Mouse (Mus musculus) regulatory T cell (primary cell): ENCODE data around the gene Sprr2a1.
"Not testable (repeated sequence)": the region's sequence is repeated elsewhere in the genome, so short reads cannot be mapped to it uniquely, and the experiment has no call there.

Source experiments
- in situ Hi-C: fragments of 300-600 bp; cut with MboI, MseI; formaldehyde crosslinking; loops from one replicate; pipeline ENCODE4 v1.15.1; 2025; ENCODE audit warnings: high pct_unique_total_duplicates

Sprr2a1 gene

GRCm38 (mm10) chr3:92215569-92215968, at the start of gene Sprr2a1, which contains the start of gene Sprr2a2:
TSS of gene Sprr2a1 (plus strand) at chr3:92215799.
TSS of gene Sprr2a2 (plus strand) at chr3:92215920.
- in situ Hi-C loops = not testable (repeated sequence)

- in situ Hi-C loops = no loop called here
These were observed 45.8 kb upstream of the Sprr2a1 start for GRCm38 (mm10) chr3:92169847-92170246.

DNA sequence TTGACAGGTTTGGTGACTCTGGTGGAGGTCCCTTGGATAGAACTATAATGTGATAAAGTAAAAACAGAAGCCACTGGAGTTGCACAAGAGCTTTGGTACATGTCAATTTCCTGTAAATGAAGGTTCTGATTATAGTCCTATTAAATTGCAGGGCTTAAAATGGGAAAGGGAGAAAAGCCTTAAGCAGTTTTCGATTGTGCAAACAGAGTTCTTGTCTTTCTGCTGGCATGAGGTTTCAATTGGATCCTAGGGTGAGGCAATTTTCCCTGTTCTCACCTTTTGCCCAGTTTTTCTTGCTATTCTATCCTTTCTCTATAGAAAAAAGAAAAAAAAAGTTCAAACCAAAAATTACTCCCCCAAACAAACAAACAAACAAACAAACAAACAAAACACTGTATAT, 38.7 kb upstream of the Sprr2a1 start:
- in situ Hi-C loops = no loop called here

- in situ Hi-C loops = loop anchor here (5.0 kb wide), 1 partner anchor 77 kb away; no protein-coding TSS in a partner anchor
These were observed 19.9 kb upstream of the Sprr2a1 start for GRCm38 (mm10) chr3:92195512-92196200.

- in situ Hi-C loops = not testable (repeated sequence)
These were observed 4.3 kb upstream of the Sprr2a1 start for GRCm38 (mm10) chr3:92211133-92211925.

DNA sequence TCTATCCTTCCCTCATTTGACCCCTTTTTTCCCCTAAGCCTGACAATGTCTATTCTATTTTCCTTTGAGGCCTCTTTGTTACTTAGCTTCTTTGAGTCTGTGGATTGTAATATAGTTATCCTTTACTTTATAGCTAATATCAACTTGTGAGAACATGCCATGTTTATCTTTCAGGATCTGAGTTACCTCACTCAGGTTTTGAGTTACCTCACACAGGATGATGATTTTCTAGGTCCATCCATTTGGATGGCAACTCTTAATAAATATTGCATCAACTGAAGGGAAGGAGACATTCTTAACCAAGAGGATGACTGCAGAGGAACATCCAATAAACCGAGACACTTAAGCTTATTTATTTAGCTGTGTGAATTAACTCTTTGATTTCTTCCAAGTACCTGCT, 3.5 kb upstream of the Sprr2a1 start:
- in situ Hi-C loops = not testable (repeated sequence)

DNA sequence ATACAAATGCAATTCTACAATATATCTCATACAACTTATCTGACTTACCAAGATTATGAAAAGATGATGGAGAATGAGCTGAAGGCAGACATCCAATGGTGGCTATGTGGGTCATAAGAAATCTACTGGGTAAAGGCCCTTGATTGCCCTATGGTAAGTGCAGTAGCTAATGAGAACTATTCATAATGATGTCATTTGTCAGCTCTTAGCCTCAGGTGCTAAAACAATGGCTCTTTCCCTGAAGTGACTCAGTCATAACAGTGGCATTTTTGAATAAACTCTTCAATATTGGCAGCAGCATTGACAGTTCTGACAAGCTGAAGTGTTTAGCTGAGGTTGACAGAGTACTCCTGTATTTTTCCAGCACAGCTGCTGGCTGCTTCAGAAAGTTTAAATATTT, 1.9 kb upstream of the Sprr2a1 start:
- in situ Hi-C loops = not testable (repeated sequence)

- in situ Hi-C loops = not testable (repeated sequence)
These were observed 3.4 kb downstream of the Sprr2a1 start for GRCm38 (mm10) chr3:92219031-92219430.

DNA sequence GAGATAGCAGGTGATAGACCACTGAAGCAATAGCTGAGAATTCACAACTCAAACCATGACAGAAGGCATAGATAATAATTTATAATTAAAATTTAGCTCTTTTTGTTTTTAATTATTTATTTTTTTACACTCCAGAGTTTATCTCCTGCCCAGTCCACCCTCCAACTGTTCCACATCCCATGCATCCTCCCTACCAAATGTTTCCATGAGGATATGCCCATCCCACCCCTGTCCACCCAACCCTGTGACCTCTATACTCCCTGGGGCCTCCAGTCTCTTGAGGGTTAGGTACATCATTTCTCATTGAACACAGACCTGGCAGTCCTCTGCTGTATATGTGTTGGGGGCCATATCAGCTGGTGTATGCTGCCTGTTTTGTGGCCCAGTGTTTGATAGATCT, 8.1 kb downstream of the Sprr2a1 start:
- in situ Hi-C loops = not testable (repeated sequence)

DNA sequence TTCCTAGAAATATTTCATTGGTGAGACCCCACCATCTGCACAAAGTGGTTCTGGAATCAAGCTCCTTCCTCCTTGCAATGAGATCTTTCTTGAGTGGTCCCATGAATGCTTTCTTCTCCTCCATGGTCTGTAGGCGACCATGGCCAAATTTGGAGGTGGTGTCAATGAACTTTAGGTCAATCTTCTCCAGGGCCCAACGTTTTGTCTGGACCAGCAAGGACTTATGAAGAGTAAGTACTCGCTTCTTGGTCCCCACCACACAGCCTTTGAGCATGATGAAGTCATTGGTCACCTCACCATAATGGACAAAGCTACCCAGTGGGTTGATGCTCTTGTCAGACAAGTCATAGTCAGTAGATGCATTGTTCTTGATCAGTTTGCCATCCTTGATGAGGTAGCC, 11.8 kb downstream of the Sprr2a1 start:
- in situ Hi-C loops = not testable (repeated sequence)

GRCm38 (mm10) chr3:92236463-92237189, 21.0 kb downstream of the Sprr2a1 start:
- in situ Hi-C loops = not testable (repeated sequence)

GRCm38 (mm10) chr3:92238736-92239135, 23.1 kb downstream of the Sprr2a1 start:
- in situ Hi-C loops = not testable (repeated sequence)

DNA sequence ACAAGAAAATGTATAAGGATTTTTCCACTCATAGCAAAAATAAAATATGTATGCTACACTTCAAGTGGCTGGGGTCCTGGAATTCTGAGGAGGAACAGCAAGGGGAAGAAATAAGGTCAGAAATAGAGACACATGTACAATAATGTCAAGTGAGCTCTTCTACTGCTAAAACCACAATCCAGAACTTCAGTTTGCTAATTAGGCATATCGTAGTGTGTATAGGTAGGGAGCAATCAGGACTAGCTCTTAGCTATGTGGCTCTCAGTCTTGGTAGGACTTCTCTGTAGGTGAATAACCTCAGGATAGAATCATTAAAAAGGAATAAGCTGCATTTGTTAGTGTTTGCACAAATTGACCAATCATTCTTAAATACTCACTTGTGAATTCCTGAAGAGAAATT, 23.6 kb downstream of the Sprr2a1 start:
- in situ Hi-C loops = not testable (repeated sequence)

DNA sequence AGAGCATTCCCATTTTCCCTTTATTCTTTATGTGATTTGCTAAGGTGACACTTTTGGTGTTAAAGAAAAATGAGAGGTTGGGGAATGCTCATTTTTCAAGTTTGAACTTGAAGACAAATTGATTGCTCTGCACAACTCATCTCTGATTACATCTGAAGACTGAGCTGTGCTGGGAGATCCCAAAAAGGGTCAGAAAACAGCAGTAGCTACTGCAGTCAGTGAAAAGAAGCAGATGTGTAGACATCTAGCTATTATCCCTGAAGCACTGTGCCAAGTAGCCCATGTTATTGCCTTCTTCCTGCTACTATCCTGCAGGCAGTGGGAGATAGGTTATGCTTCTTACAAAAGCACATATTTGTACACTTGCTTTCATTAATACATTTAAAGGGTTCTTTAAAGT, 29.2 kb downstream of the Sprr2a1 start:
- in situ Hi-C loops = not testable (repeated sequence)

DNA sequence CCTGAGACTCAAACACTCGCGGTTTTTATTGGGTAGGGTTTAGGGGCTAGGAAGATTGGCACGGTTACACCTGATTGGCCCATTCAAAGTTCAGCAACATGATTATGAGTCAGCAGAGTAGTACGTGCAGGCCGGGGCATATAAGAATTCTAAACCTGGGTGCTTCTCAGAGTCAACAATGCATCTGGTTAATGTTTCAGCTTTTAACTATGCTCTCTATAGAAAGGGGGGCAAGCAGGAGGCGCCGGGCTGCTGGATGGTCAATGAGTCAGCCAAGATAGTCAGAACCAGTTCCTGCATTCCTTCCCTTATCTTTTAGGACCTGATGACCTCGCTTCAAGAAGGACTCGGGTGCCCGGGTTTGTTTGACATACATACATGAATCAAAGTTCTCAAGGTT, 30.6 kb downstream of the Sprr2a1 start:
- in situ Hi-C loops = not testable (repeated sequence)

GRCm38 (mm10) chr3:92248494-92248893, 32.9 kb downstream of the Sprr2a1 start:
- in situ Hi-C loops = not testable (repeated sequence)

DNA sequence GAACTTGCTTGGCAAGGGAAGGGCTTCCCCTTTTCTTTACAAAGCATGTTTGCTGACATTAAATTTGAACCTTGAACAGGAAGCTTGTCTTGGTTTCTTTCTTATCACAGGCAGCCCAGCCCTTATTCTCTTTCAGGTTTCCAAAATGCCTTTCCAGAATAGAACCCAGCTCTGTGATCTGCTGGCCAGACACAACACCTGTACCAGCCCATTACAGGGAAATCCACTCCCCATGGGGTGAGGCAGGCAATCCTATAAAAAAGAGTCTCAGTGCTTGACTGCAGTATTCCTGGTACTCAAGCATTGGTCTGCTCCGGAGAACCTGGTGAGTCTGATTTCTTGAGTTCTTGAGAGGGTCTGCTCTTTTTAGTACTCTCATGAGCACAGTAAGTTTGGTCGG, 34.9 kb downstream of the Sprr2a1 start:
- in situ Hi-C loops = loop anchor here (5.0 to 10.0 kb wide), 2 partner anchors 37 to 46 kb away; partner anchors contain the start of gene Sprr2a3

DNA sequence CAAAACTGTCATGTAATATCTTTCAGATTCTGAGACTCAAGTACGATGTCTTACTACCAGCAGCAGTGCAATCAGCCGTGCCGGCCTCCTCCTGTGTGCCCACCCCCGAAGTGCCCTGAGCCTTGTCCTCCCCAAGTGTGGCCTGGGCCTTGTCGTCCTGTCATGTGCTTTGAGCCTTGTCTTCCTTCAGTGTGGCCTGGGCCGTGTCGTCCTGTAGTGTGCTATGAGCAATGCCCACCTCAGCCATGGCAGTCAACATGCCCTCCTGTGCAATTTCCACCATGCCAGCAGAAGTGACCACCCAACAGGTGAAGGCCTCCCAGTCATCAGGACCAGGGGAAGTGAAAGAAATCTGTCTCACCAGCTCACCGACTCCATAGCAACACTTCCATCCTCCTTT, 38.3 kb downstream of the Sprr2a1 start:
- in situ Hi-C loops = loop anchor here (5.0 to 10.0 kb wide), 2 partner anchors 33 to 49 kb away; partner anchors contain the start of gene Sprr2a3

- in situ Hi-C loops = loop anchor here (10.0 kb wide), 1 partner anchor 54 kb away; no protein-coding TSS in a partner anchor
These were observed 42.9 kb downstream of the Sprr2a1 start for GRCm38 (mm10) chr3:92258526-92258925.

DNA sequence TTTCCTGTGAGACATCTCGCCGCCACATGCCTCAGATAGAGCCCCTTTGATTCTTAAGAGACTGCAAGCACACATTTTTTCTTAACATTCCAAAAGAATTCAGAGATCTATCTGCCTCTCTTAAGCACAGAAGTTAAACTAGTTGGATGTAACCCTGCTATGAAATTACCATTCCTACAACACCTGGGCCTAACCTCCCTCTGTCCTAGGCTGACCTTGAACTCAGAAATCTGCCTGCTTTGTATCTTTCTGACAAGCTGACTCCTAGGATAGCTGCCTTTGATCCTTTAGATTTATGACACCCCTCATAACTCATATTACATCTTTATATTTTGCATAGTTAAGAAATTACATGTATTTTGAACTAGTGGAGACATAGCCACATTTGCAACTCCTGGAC, 47.9 kb downstream of the Sprr2a1 start:
- in situ Hi-C loops = not testable (repeated sequence)
